Mouse (Mus musculus): ENCODE measurements around the gene Triap1. TPM values are rescaled to one million over a fixed set of nuclear protein-coding genes. Genes with fewer than 3 reads are reported as not detected.

Gene Triap1
- polyA plus RNA-seq, 1 experiment from 2014 or later, result 64.6 TPM

DNA sequence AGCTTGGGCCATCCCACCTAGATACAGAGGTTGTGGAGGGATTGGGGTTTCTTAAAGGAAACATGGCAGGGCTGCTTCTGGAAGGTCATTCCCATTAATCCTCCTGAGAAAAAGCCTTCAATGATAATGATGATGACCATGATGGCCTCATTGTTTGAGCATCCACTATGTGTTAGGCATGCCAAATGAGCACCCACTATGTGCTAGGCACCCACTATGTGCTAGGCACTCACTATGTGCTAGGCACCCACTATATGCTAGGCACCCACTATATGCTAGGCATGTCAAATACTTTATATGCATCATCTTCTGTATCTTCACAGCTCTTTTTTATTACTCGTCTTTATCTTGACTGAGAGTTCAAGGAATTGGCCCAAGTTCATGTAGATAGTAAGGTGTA, 51.9 kb downstream of the Triap1 start:
- no peak for DNase-seq (ENCODE audit: low spot score)

Other genes starting within 250 kb of the Triap1 start
- 26.4 and 27.2 TPM in 2 replicates for gene Gm10401, start 242.9 kb upstream of the Triap1 start, polyA plus RNA-seq (2015; fragmentation: Nextera tagmentation; extraction: Ambion mirVana)
- 51.6 and 58.6 TPM in 2 replicates for gene Acads, start 221.9 kb upstream of the Triap1 start, polyA plus RNA-seq (2015; fragmentation: Nextera tagmentation; extraction: Ambion mirVana)
- 25.0 and 27.5 TPM in 2 replicates for gene Unc119b, start 206.2 kb upstream of the Triap1 start, polyA plus RNA-seq (2015; fragmentation: Nextera tagmentation; extraction: Ambion mirVana)
- 25.2 and 26.9 TPM in 2 replicates for gene Mlec, start 183.0 kb upstream of the Triap1 start, polyA plus RNA-seq (2015; fragmentation: Nextera tagmentation; extraction: Ambion mirVana)
- gene Cabp1, start 146.8 kb upstream of the Triap1 start, polyA plus RNA-seq (2015; fragmentation: Nextera tagmentation; extraction: Ambion mirVana), result 0.99 and 1.4 TPM in 2 replicates
- 229 and 231 TPM in 2 replicates for gene Pop5, start 105.4 kb upstream of the Triap1 start, polyA plus RNA-seq (2015; fragmentation: Nextera tagmentation; extraction: Ambion mirVana)
- gene Rnf10, start 68.3 kb upstream of the Triap1 start, polyA plus RNA-seq (2015; fragmentation: Nextera tagmentation; extraction: Ambion mirVana), result 88.3 and 98.7 TPM in 2 replicates
- 38.5 TPM in 2 replicates for gene Coq5, start 61.6 kb upstream of the Triap1 start, polyA plus RNA-seq (2015; fragmentation: Nextera tagmentation; extraction: Ambion mirVana)
- 1,203 and 1,571 TPM in 2 replicates for gene Dynll1, start 40.2 kb upstream of the Triap1 start, polyA plus RNA-seq (2015; fragmentation: Nextera tagmentation; extraction: Ambion mirVana)
- gene Srsf9, start 14.0 kb upstream of the Triap1 start, polyA plus RNA-seq (2015; fragmentation: Nextera tagmentation; extraction: Ambion mirVana), result 236 and 257 TPM in 2 replicates
- gene Gatc, start within 50 bp of the Triap1 start, polyA plus RNA-seq (2015; fragmentation: Nextera tagmentation; extraction: Ambion mirVana), result 11.6 and 12.5 TPM in 2 replicates
- gene Cox6a1, start 7.8 kb downstream of the Triap1 start, polyA plus RNA-seq (2015; fragmentation: Nextera tagmentation; extraction: Ambion mirVana), result 1,056 and 1,106 TPM in 2 replicates
- 2.2 TPM in 2 replicates for gene Msi1, start 88.4 kb downstream of the Triap1 start, polyA plus RNA-seq (2015; fragmentation: Nextera tagmentation; extraction: Ambion mirVana)
- gene Pla2g1b, start 125.0 kb downstream of the Triap1 start, polyA plus RNA-seq (2015; fragmentation: Nextera tagmentation; extraction: Ambion mirVana), result 0.99 TPM in 2 replicates
- 17.0 and 17.3 TPM in 2 replicates for gene Sirt4, start 143.5 kb downstream of the Triap1 start, polyA plus RNA-seq (2015; fragmentation: Nextera tagmentation; extraction: Ambion mirVana)
- gene Pxn, start 165.5 kb downstream of the Triap1 start, polyA plus RNA-seq (2015; fragmentation: Nextera tagmentation; extraction: Ambion mirVana), result 40.2 and 44.8 TPM in 2 replicates
- 1,964 and 2,053 TPM in 2 replicates for gene Rplp0, start 218.2 kb downstream of the Triap1 start, polyA plus RNA-seq (2015; fragmentation: Nextera tagmentation; extraction: Ambion mirVana)
- gene Gcn1l1, start 224.0 kb downstream of the Triap1 start, polyA plus RNA-seq (2015; fragmentation: Nextera tagmentation; extraction: Ambion mirVana), result 19.9 and 21.5 TPM in 2 replicates